8 mouse cellular contexts compared by ENCODE assay signal in genomic region chr4:48539841-48540575, GRCm38 (mm10). TPM values are rescaled to one million over a fixed set of nuclear protein-coding genes. Genes with fewer than 3 reads are reported as not detected.
DNase-seq lines count a peak whose midpoint lies in the region; ATAC-seq and TF ChIP-seq lines count a peak whose summit lies in the region.

Msantd3 (plus strand) TSS chr4:48539935.

- no peaks in the 10 kb centered on the region for H3K9me3 ChIP-seq in embryonic facial prominence, embryonic 15.5 days (replicated peaks)
- no peaks in the 10 kb centered on the region for H3K9me3 ChIP-seq in heart, embryonic 10.5 days
- no peaks in the 10 kb centered on the region for H3K9me3 ChIP-seq in kidney, postnatal 0 days (replicated peaks; ENCODE audit: low read length)
- H3K9me3 ChIP-seq in liver, embryonic 13.5 days (replicated peaks), result no peaks in the 10 kb centered on the region

- H3K4me1 ChIP-seq in embryonic facial prominence, embryonic 15.5 days, result peaks cover 39% of the 10 kb centered on the region
- H3K4me1 ChIP-seq in heart, embryonic 10.5 days, result peaks cover 37% of the 10 kb centered on the region
- peaks cover 15% of the 10 kb centered on the region for H3K4me1 ChIP-seq in kidney, postnatal 0 days (replicated peaks; ENCODE audit: insufficient read depth, low read length)
- H3K4me1 ChIP-seq in liver, embryonic 13.5 days (replicated peaks), result peaks cover 15% of the 10 kb centered on the region

- H3K9ac ChIP-seq in embryonic facial prominence, embryonic 15.5 days, result peak within 1 kb of the TSS; percentile 90
- peak within 1 kb of the TSS; percentile 98 for H3K9ac ChIP-seq in kidney, postnatal 0 days (ENCODE audit: low read depth, low read length)
- H3K9ac ChIP-seq in liver, embryonic 13.5 days, result peak within 1 kb of the TSS; percentile 69

- peak; percentile 59 for DNase-seq in 3T3-L1 (ENCODE audit: low read depth, low spot score)
- DNase-seq in adrenal gland, postnatal 36 days, result peak; percentile 54 to 61
- DNase-seq in heart, embryonic 10.5 days (ENCODE audit: low spot score), result peak; percentile 86
- peak; percentile 75 for DNase-seq in kidney, postnatal 0 days (ENCODE audit: low spot score)
- DNase-seq in liver, embryonic 13.5 days, result no peak
- DNase-seq in neural tube, embryonic 10.5 days (ENCODE audit: extremely low spot score, low spot score), result peak; percentile 87
- DNase-seq in thymus, postnatal 0 days (ENCODE audit: low spot score), result peak; percentile 3

- WGBS in embryonic facial prominence, embryonic 15.5 days, result under 1% methylated on average over 53 of the region's 86 CpGs
- 3% methylated on average over 86 of the region's 86 CpGs for WGBS in heart, embryonic 10.5 days
- WGBS in kidney, postnatal 0 days, result under 1% methylated on average over 62 of the region's 86 CpGs
- 2% methylated on average over 47 of the region's 86 CpGs for WGBS in liver, embryonic 13.5 days (ENCODE audit: insufficient replicate concordance)

- peak within 1 kb of the TSS; percentile 86 for H3K27ac ChIP-seq in embryonic facial prominence, embryonic 15.5 days (replicated peaks)
- peak within 1 kb of the TSS; percentile 99 for H3K27ac ChIP-seq in heart, embryonic 10.5 days
- peak within 1 kb of the TSS; percentile 92 for H3K27ac ChIP-seq in kidney, postnatal 0 days
- no peak within 1 kb of the TSS for H3K27ac ChIP-seq in liver, embryonic 13.5 days

- ATAC-seq in embryonic facial prominence, embryonic 15.5 days (ENCODE audit: insufficient number of reproducible peaks, low FRiP score, low TSS enrichment, low read depth), result peak; percentile 71
- ATAC-seq in kidney, postnatal 0 days (replicated peaks; ENCODE audit: low FRiP score, low read depth), result peak; percentile 72
- ATAC-seq in liver, embryonic 13.5 days (ENCODE audit: low read depth), result peak; percentile 52

- peak within 1 kb of the TSS; percentile 73 for H3K4me3 ChIP-seq in embryonic facial prominence, embryonic 15.5 days (replicated peaks)
- H3K4me3 ChIP-seq in heart, embryonic 10.5 days, result peak within 1 kb of the TSS; percentile 89
- H3K4me3 ChIP-seq in kidney, postnatal 0 days (replicated peaks; ENCODE audit: low read depth, low read length), result peak within 1 kb of the TSS; percentile 79
- peak within 1 kb of the TSS; percentile 62 for H3K4me3 ChIP-seq in liver, embryonic 13.5 days (replicated peaks)

- H3K36me3 ChIP-seq in embryonic facial prominence, embryonic 15.5 days, result no peaks in the 10 kb centered on the region
- H3K36me3 ChIP-seq in heart, embryonic 10.5 days, result no peaks in the 10 kb centered on the region
- H3K36me3 ChIP-seq in kidney, postnatal 0 days (ENCODE audit: insufficient read depth, low read length), result no peaks in the 10 kb centered on the region
- no peaks in the 10 kb centered on the region for H3K36me3 ChIP-seq in liver, embryonic 13.5 days

- H3K27me3 ChIP-seq in embryonic facial prominence, embryonic 15.5 days, result no peaks in the 10 kb centered on the region
- H3K27me3 ChIP-seq in heart, embryonic 10.5 days (ENCODE audit: insufficient read depth, poor library complexity, severe bottlenecking), result no peaks in the 10 kb centered on the region
- H3K27me3 ChIP-seq in kidney, postnatal 0 days (ENCODE audit: insufficient read depth, low read length), result no peaks in the 10 kb centered on the region
- H3K27me3 ChIP-seq in liver, embryonic 13.5 days, result peaks cover 46% of the 10 kb centered on the region

- TF ChIP-seq CTCF in kidney, postnatal 0 days (IDR thresholded peaks at IDR 0.05; ENCODE audit: low read depth), result no peak

- H3K4me2 ChIP-seq in embryonic facial prominence, embryonic 15.5 days (replicated peaks), result peak within 1 kb of the TSS; percentile 79
- H3K4me2 ChIP-seq in kidney, postnatal 0 days (ENCODE audit: low read length), result peak within 1 kb of the TSS; percentile 67
- H3K4me2 ChIP-seq in liver, embryonic 13.5 days, result peak within 1 kb of the TSS; percentile 73

RNA-seq across cellular contexts. Expression of gene Msantd3, which starts in this region (rescaled TPM):
- 10 to 100 TPM; 16.7 to 17.0 TPM for total RNA-seq in adrenal gland, postnatal 36 days (2021)
- polyA plus RNA-seq in embryonic facial prominence, embryonic 15.5 days (2015; fragmentation: Nextera tagmentation; extraction: Ambion mirVana), result 26.1 and 26.4 TPM in 2 replicates
- 29.7 and 32.3 TPM in 2 replicates for polyA plus RNA-seq in heart, embryonic 10.5 days (2016; fragmentation: Nextera tagmentation; extraction: Ambion mirVana)
- 28.8 and 30.7 TPM in 2 replicates for polyA plus RNA-seq in kidney, postnatal 0 days (2015; fragmentation: Nextera tagmentation; extraction: Ambion mirVana)
- polyA plus RNA-seq in liver, embryonic 13.5 days (2015; fragmentation: Nextera tagmentation; extraction: Ambion mirVana), result 3.3 and 3.4 TPM in 2 replicates
- polyA plus RNA-seq in thymus, postnatal 0 days (2015; fragmentation: Nextera tagmentation; extraction: Ambion mirVana), result 3.6 and 4.8 TPM in 2 replicates
